Mouse (Mus musculus) ZHBTc4 (cell line): Measurements from ENCODE around the gene Ksr2.

Experiments used
- DNase-seq: peaks from one replicate; pipeline ENCODE4 v3.0.0-alpha.2; 2011; ENCODE audit warnings: low read depth, low spot score

Ksr2 gene

GRCm38 (mm10) chr5:117481586-117481985, 67.8 kb downstream of the Ksr2 start:
- peak; percentile 42 for DNase-seq

DNA sequence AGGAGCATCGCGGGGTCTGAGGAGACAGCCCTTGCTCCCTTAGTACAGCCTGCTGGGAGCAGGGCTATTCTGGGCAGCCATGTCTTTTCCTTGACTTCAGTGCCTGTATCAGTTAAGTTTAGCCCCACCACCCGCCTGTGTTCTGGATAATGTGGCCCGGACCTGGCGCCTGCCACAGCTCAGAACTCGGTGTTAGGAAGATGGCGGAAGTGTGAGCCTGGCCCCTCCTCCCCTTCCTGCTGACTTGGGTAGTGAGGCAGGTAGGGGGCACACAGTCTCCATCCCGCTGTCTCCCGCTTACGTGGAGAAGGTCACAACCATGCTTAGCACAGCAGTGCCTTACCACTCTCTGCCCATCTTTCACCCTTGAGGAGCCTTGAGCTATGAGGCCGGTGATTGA, 68.2 kb downstream of the Ksr2 start:
- DNase-seq: peak; percentile 56

- no peak for DNase-seq
Measured at GRCm38 (mm10) chr5:117485411-117485810, 71.6 kb downstream of the Ksr2 start.

GRCm38 (mm10) chr5:117486092-117486491, 72.3 kb downstream of the Ksr2 start:
- no peak for DNase-seq

DNA sequence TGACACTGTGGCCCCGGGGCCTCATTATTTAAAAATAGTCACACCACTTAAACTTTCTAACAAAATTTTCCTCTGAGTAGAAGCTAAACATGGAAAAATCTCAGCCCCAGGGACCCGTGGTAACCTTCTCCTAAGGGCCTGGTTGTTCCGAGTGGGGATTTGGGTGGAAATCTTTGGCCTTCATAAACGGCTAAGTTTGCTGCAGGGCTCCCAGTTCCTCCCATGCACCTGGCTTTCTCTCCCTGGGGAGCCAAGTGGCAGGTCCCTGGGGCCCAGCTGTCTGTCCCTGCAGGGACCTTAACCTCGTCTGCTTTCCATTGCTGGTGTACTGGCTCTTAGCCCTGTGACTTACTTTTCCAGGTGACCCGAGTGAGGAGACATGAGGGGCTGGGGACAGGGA, 74.4 kb downstream of the Ksr2 start:
- no peak for DNase-seq

- DNase-seq: no peak
Measured at GRCm38 (mm10) chr5:117488670-117489325, 75.0 kb downstream of the Ksr2 start.

DNA sequence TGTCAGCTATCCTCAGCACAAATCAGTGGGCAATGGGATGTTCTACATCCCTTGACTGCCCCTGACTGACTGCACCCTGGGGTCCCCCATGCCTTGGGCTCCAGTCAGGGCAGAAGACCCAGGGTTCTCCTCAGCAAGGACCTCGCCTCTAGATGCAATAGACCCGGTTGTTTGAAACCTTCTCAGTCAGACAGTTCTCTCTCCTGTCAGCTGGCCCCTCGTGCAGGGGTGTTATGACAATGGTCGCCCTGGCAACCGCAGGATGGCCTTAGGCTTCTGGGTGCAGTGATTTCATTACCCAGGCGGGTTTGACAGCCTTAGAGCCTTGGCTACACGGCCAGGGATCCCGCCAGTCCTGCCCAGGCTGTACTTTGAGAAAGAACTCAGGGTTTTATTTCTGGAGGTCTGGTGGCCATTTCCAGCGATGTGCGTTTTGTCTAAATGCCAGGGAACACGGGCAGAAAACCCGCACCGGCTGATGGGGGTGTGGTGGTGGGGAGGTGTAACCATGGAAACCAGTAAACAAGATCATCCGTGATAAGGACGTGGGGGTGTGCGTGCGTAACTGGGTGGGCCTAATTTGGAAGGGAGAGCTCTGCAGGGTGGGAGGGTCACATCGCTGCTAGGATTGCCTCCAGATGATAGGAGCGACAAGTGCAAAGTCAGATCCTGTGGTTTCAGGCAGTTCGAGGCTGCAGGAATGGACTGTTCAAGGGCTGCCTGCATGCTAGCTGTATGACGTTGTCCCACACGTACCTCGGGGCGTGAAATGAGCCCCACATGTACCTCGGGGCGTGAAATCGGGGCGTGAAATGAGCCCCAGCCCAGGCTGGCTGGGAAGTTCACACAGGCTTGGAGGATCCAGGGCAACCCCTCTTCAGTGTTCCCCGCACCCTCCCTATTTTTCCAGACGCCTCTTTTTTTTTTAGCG, 79.4 kb downstream of the Ksr2 start:
- DNase-seq: peak; percentile 53

DNA sequence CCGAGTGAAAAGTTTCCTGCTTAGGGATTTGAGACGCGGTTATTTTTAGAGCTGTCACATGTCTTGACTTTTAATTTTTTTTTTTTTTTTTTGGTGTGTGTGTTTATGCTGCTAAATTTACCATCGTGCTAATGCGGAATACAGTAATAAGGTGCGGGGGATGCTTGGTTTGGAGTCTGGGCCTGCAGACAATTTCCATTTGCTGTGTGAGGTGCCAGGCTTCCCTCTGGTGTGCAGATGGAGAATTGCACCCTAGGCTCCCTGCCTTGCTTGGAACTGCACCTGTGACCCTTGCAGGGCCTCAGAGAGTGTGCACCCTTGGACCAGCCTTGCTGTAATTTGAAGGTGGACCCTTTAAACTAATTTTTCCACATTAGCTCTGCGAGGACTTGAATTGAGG, 80.1 kb downstream of the Ksr2 start:
- peak; percentile 86 for DNase-seq

- peak; percentile 94 for DNase-seq
Measured at GRCm38 (mm10) chr5:117497084-117497483, 83.3 kb downstream of the Ksr2 start.

DNA sequence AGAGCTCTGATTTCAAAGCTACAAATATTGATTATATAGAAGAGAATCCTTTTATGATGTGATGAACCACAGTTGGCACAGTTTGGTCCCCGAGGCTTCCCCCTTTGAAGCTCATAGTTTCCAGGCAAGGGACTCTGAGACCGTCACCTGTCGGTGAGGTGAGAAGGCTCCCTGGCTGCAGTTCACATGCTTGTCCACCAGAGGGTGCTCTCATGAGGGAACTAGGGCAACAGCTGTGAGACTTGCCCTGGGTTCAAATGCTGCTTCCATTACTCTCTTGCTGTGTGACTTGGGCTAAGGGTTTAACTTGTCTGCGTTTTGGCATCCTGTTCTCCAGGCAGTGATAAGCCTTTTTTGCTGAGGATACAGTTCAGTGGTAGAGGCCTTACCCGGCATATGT, 88.8 kb downstream of the Ksr2 start:
- peak; percentile 68 for DNase-seq

- DNase-seq: no peak
Measured at GRCm38 (mm10) chr5:117504431-117504830, 90.6 kb downstream of the Ksr2 start.

DNA sequence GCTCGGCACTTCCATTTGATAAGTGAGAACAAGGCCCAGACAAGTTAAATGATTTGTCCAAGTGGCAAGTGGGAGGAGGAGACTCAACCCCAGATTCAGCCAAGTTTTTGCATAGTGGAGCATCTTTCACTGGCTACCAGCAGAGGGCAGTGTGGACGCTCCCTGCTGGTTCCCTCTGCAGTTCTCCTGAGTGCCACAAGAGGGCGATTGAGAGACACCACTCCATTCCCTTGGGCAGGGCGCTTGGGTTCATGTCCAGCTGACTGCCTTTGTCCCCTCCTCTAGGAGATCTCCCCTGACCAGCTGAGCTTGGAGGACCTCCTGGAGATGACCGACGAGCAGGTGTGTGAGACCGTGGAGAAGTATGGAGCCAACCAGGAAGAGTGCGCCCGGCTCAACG, 91.4 kb downstream of the Ksr2 start:
- peak; percentile 74 for DNase-seq

DNA sequence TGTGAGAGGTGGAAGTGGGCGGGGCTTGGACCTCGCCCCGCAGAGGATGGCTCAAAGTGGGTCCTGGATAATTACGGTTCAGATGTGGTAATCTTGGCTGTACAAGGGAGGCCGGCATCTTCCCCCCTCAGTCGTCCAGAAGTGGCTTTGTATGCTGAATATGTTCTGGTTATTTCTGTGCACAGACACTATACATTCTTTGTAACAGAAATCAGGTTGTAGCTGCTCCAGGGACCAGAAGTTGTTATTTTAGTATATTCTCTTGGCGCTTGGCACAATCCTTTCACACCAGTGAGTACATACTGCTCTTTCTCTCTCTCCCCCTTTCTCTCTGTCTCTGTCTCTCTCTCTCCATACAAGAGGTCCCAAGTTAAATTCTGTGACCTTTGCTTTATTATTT, 92.0 kb downstream of the Ksr2 start:
- no peak for DNase-seq

DNA sequence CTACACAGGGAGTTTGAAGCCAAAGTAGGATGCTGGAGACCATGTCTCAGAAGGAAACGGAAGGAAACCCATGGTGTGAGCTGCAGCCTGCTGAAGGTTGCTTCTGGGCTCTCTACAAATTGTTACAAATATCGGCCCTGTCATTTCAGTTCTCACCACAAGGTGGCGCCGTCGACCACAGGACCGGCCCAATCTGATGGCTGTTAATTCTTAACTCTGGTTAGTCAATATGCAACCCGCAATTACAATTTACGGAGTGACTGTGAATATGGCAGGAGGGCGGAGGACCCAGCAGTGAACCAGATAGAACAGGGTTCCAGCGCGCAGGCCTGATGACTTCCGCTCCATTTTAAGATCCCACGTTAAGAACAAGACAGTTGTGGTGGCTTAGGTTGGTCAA, 92.6 kb downstream of the Ksr2 start:
- DNase-seq: peak; percentile 80

- peak; percentile 75 for DNase-seq
Measured at GRCm38 (mm10) chr5:117509511-117510375, 95.9 kb downstream of the Ksr2 start.

GRCm38 (mm10) chr5:117510864-117511263, 97.1 kb downstream of the Ksr2 start:
- no peak for DNase-seq

- DNase-seq: no peak
Measured at GRCm38 (mm10) chr5:117515396-117515795, 101.6 kb downstream of the Ksr2 start.

- peak; percentile 75 for DNase-seq
Measured at GRCm38 (mm10) chr5:117515861-117516260, 102.1 kb downstream of the Ksr2 start.

GRCm38 (mm10) chr5:117516597-117516996, 102.8 kb downstream of the Ksr2 start:
- peak; percentile 82 for DNase-seq

GRCm38 (mm10) chr5:117519858-117520495, 106.2 kb downstream of the Ksr2 start:
- no peak for DNase-seq

DNA sequence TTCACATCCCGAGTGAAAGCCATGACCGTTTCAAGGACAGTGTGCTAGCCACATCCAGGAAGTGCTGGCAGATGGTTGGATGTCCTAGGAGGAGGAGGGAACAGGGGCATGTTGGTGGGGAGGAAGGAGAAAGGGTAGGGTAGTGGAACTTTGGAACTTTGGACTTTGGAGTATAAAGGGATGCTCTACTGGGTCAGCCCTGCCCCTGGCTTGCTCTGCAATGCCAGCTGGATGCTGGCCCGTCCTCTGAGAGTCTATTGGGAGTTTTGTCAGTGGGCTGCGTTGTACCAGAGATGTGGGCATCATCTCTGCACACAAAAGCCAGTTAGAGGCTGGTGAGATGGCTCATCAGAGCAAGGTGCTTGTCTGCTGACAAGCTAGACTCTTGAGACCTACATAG, 107.4 kb downstream of the Ksr2 start:
- DNase-seq: no peak
